Mouse (Mus musculus) ES-Bruce4 (cell line): ENCODE measurements around the gene Rtf2. TPM values are rescaled to one million over a fixed set of nuclear protein-coding genes. Genes with fewer than 3 reads are reported as not detected.

ENCODE experiments used
- H3K27ac ChIP-seq: 2 replicates; pipeline ENCODE4 v1.5.1; 2012; ENCODE audit warnings: low read length, inconsistent platforms; ENCODE audit not compliant: insufficient read depth
- H3K27me3 ChIP-seq: 2 replicates; pipeline ENCODE4 v1.6.1; 2012; ENCODE audit warnings: mild to moderate bottlenecking, low read length, inconsistent platforms; ENCODE audit not compliant: control insufficient read depth, poor library complexity, insufficient read depth, severe bottlenecking
- H3K36me3 ChIP-seq: 2 replicates; pipeline ENCODE4 v1.6.1; 2012; ENCODE audit warnings: inconsistent platforms, mild to moderate bottlenecking, low read length, moderate library complexity; ENCODE audit not compliant: control insufficient read depth, poor library complexity, insufficient read depth, severe bottlenecking
- H3K4me1 ChIP-seq: one replicate; pipeline ENCODE4 v1.8.1; 2011; ENCODE audit warnings: low read length; ENCODE audit not compliant: control insufficient read depth, insufficient read depth
- H3K4me3 ChIP-seq: 2 replicates; pipeline ENCODE4 v1.5.1; 2011; ENCODE audit warnings: low read depth, mild to moderate bottlenecking, low read length
- H3K9ac ChIP-seq: 2 replicates; pipeline ENCODE4 v1.6.1; 2012; ENCODE audit warnings: low read depth, mild to moderate bottlenecking, inconsistent platforms; ENCODE audit not compliant: poor library complexity, severe bottlenecking
- H3K9me3 ChIP-seq: replicated peaks from 2 replicates; pipeline ENCODE4 v1.6.1; 2012; ENCODE audit warnings: mild to moderate bottlenecking, low read length, inconsistent platforms; ENCODE audit not compliant: control insufficient read depth, poor library complexity, insufficient read depth, severe bottlenecking
- CTCF ChIP-seq: IDR thresholded peaks from one replicate; pipeline ENCODE4 v1.8.1; 2011; ENCODE audit warnings: low read depth, low read length
- EP300 ChIP-seq: IDR thresholded peaks from 2 replicates; pipeline ENCODE4 v1.6.1; 2011; ENCODE audit warnings: low read depth, low read length; ENCODE audit not compliant: insufficient read depth
- POLR2A ChIP-seq: IDR thresholded peaks from one replicate; pipeline ENCODE4 v1.8.1; 2011; ENCODE audit warnings: low read length; ENCODE audit not compliant: insufficient read depth
- polyA plus RNA-seq: library from polyadenylated mRNA; stranded (reverse); fragments of >200 nt; gene quantifications from 2 replicates; pipeline ENCODE4 v1.2.4, GENCODE M21; 2011; ENCODE audit warnings: low read depth; ENCODE audit not compliant: missing spikeins, insufficient read depth, insufficient read length

Gene Rtf2
- polyA plus RNA-seq, 1 experiment = 52.6 TPM

DNA sequence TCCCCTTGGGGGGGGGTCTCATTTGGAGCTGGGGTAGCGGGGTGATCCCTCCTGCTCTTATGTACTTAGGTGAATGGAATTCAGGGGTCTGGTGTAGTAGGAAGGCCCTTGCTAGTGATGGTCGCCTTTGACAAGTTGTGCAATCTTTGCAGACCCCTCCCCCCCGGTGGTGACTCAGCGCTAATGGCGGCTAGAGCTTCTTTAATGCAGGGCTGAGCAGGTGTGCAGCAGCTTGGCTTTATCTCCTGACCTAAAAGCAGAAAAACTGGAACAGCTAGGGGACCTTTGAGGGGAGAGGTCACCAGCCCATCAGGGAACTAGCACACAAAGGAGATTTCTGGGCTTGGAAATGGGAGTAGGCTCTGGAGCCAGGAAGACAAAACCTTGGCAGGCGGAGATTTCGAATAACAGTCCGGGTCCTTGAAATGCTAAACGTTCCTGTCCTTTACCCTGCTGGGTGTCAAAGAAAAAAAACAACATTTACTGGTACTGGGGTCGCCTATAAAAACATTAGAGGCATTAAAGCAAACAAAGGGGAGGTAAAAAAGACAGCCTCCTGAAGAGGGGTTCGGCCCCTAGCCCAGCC is 76.1 kb downstream of the Rtf2 start:
- no peaks in the 10 kb centered on the region for H3K9me3 ChIP-seq
- H3K27ac ChIP-seq = peak overlapping the region; percentile 99
- TF ChIP-seq CTCF (no peak), EP300 (peak; percentile 99), POLR2A (no peak)

More for the DNA sequence above, 76.1 kb downstream of the Rtf2 start:
- Histone ChIP-seq H3K9ac (peak overlapping the region; percentile 27; the same call in 1 of the 2 replicates), H3K27me3 (no peaks in the 10 kb centered on the region), H3K36me3 (no peaks in the 10 kb centered on the region), H3K4me1 (peaks cover 29% of the 10 kb centered on the region), H3K4me3 (peak overlapping the region; percentile 7; the same call in 1 of the 2 replicates)

Other genes starting within 250 kb of the Rtf2 start
- gene Mc3r, start 192.1 kb upstream of the Rtf2 start, polyA plus RNA-seq = not detected in 2 replicates
- 5.7 and 6.9 TPM in 2 replicates for gene Fam210b, start 95.0 kb upstream of the Rtf2 start, polyA plus RNA-seq
- gene Aurka, start 70.0 kb upstream of the Rtf2 start, polyA plus RNA-seq = 153 and 167 TPM in 2 replicates
- 49.6 and 52.1 TPM in 2 replicates for gene Cstf1, start 69.9 kb upstream of the Rtf2 start, polyA plus RNA-seq
- gene Cass4, start 46.8 kb upstream of the Rtf2 start, polyA plus RNA-seq = 0.37 and 0.52 TPM in 2 replicates
- gene Gcnt7, start 18.0 kb downstream of the Rtf2 start, polyA plus RNA-seq = not detected in 2 replicates
- gene Fam209, start 32.0 kb downstream of the Rtf2 start, polyA plus RNA-seq = 0.88 and 0.97 TPM in 2 replicates
- 107 TPM in 2 replicates for gene Tfap2c, start 109.0 kb downstream of the Rtf2 start, polyA plus RNA-seq